In the genomic region with DNA sequence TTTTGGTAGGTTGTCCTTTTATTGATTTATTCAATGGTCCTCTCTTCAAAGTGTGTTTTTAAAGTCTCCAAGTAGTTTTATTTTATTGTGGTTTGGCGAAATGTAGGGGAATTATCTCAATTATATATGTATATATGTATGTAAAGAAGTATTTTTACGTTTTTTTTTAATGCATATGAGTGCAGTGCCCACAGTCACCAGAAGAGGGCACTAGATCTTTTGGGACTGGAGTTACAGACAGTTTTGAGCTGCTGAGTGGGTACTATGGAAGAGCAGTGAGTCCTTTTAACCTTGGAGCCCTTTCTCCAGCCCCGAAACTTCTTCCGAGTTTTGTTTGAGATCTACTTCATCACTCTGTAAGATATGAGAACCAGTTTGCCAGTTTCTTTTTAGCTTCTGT, we compare ENCODE assay signal across 13 mouse cellular contexts. TPM values are rescaled to one million over a fixed set of nuclear protein-coding genes. Genes with fewer than 3 reads are reported as not detected.
DNase-seq lines count a peak whose midpoint lies in the region; ATAC-seq and TF ChIP-seq lines count a peak whose summit lies in the region.
"Had no signal": no experiment of that assay in that cellular context is flagged by ENCODE, and none has a peak within 500 bp of the region (broad histone marks: within the 10 kb centered on the region; RNA-seq: fewer than 3 reads in every experiment).

No protein-coding gene starts in this region.

- H3K4me1 ChIP-seq in midbrain, postnatal 0 days (ENCODE audit: insufficient read depth, low read length) = no peaks in the 10 kb centered on the region
- H3K4me1 ChIP-seq in midbrain, embryonic 14.5 days (ENCODE audit: control insufficient read depth, insufficient read depth, low read length) = no peaks in the 10 kb centered on the region

- no peaks in the 10 kb centered on the region for H3K27me3 ChIP-seq in midbrain, postnatal 0 days (ENCODE audit: insufficient read depth, low read length)
- H3K27me3 ChIP-seq in midbrain, embryonic 14.5 days (ENCODE audit: control insufficient read depth, insufficient read depth, low read length) = no peaks in the 10 kb centered on the region

- no peaks in the 10 kb centered on the region for H3K9me3 ChIP-seq in midbrain, postnatal 0 days (ENCODE audit: low read length)
- no peaks in the 10 kb centered on the region for H3K9me3 ChIP-seq in midbrain, embryonic 14.5 days (ENCODE audit: control insufficient read depth, low read length)

- 57% methylated on average over 4 of the region's 4 CpGs for WGBS in midbrain, postnatal 0 days
- WGBS in midbrain, embryonic 14.5 days = 56% methylated on average over 4 of the region's 4 CpGs

- no peak overlapping the region for H3K27ac ChIP-seq in midbrain, postnatal 0 days (ENCODE audit: low read depth, low read length)
- H3K27ac ChIP-seq in midbrain, embryonic 14.5 days (replicated peaks; ENCODE audit: low read depth, low read length) = no peak overlapping the region

- TF ChIP-seq CTCF in midbrain, postnatal 0 days (IDR thresholded peaks at IDR 0.05) = peak; percentile 44

- intact Hi-C loops in heart, postnatal 25 days (cut with DNase I) = no loop called here

- H3K4me2 ChIP-seq in midbrain, postnatal 0 days (ENCODE audit: low read depth, low read length, poor library complexity, severe bottlenecking) = no peak overlapping the region
- no peak overlapping the region for H3K4me2 ChIP-seq in midbrain, embryonic 14.5 days (ENCODE audit: low read length)

- ATAC-seq in midbrain, postnatal 0 days (ENCODE audit: low FRiP score) = no peak
- no peak for ATAC-seq in midbrain, embryonic 14.5 days (ENCODE audit: low FRiP score, low TSS enrichment)

- no peaks in the 10 kb centered on the region for H3K36me3 ChIP-seq in midbrain, postnatal 0 days (ENCODE audit: insufficient read depth, low read length)
- no peaks in the 10 kb centered on the region for H3K36me3 ChIP-seq in midbrain, embryonic 14.5 days (ENCODE audit: control insufficient read depth, insufficient read depth, low read length)

- DNase-seq in heart, postnatal 4 days = peak; percentile 6
- DNase-seq in heart, postnatal 25 days (ENCODE audit: low spot score) = no peak
- DNase-seq in midbrain, postnatal 0 days (ENCODE audit: low spot score) = no peak
- DNase-seq in midbrain, embryonic 14.5 days = no peak
- peak; percentile 39 for DNase-seq in NIH3T3 (ENCODE audit: low read depth)
- peak; percentile 1 for DNase-seq in lung, postnatal 10 days
- no peak for DNase-seq in adrenal gland, adult 2 months
- no peak for DNase-seq in cerebellum, adult 9-10 months
- DNase-seq: cerebellum, adult 18-20 months; gastrocnemius, postnatal 10 days; right cerebral cortex, postnatal 25 days; thymus, postnatal 36 days had no signal

- no peak overlapping the region for H3K4me3 ChIP-seq in midbrain, postnatal 0 days (ENCODE audit: low read depth, low read length)
- H3K4me3 ChIP-seq in midbrain, embryonic 14.5 days (replicated peaks; ENCODE audit: low read depth, low read length) = no peak overlapping the region

- no peak overlapping the region for H3K9ac ChIP-seq in midbrain, postnatal 0 days (replicated peaks; ENCODE audit: low read length, poor library complexity, severe bottlenecking)
- H3K9ac ChIP-seq in midbrain, embryonic 14.5 days (replicated peaks; ENCODE audit: low read length) = no peak overlapping the region

RNA-seq across cellular contexts. Expression of a gene that starts 59.5 kb away (rescaled TPM):
- 1 to 10 TPM; 1.6 to 4.2 TPM for total RNA-seq in heart, postnatal 4 days (2021)
- total RNA-seq in heart, postnatal 25 days (2021) = not detected
- 4.0 and 13.0 TPM in 2 replicates for total RNA-seq in midbrain, postnatal 0 days (2014; rRNA removed)
- 2.3 and 3.2 TPM in 2 replicates for polyA plus RNA-seq in midbrain, postnatal 0 days (2015; fragmentation: Nextera tagmentation; extraction: Ambion mirVana)
- 1.4 and 2.2 TPM in 2 replicates for polyA plus RNA-seq in midbrain, embryonic 14.5 days (2014; fragmentation: Nextera tagmentation; extraction: Ambion mirVana)
- total RNA-seq in adrenal gland, adult 2 months (2021) = 10 to 100 TPM; 21.6 to 84.8 TPM
- polyA plus RNA-seq in adrenal gland, adult 2 months (2012; rRNA removed) = 1.4 and 1.5 TPM in 2 replicates
- total RNA-seq: hematopoietic stem cell, adult 5-6 weeks had no signal

Comparison
In these comparisons a context has a peak if more than half of its experiments do, and no peak if none do; other contexts are left out.
1. DNase-seq: peak in heart, postnatal 4 days (single experiment), NIH3T3 (single experiment) and lung, postnatal 10 days (single experiment); none in heart, postnatal 25 days (single experiment), midbrain, postnatal 0 days (single experiment), midbrain, embryonic 14.5 days (single experiment), adrenal gland, adult 2 months (single experiment) and cerebellum, adult 9-10 months (single experiment).